Mouse (Mus musculus) heart, adult 2 months (tissue): ENCODE measurements around the gene Kpna2. TPM values are rescaled to one million over a fixed set of nuclear protein-coding genes. Genes with fewer than 3 reads are reported as not detected.

Source experiments
- DNase-seq, 2 experiments: peaks; one replicate each; pipeline ENCODE4 v3.0.0; 2021
- H3K27ac ChIP-seq: fragments of 200-600 bp; 2 replicates; pipeline ENCODE4 v1.8.1; 2022
- H3K27me3 ChIP-seq: fragments of 200-500 bp; 2 replicates; pipeline ENCODE4 v1.6.1; 2012; ENCODE audit warnings: mild to moderate bottlenecking, low read length, inconsistent platforms, mixed read lengths; ENCODE audit not compliant: control insufficient read depth, insufficient read depth
- H3K36me3 ChIP-seq: fragments of 200-500 bp; 2 replicates; pipeline ENCODE4 v1.6.1; 2012; ENCODE audit warnings: low read length, inconsistent platforms; ENCODE audit not compliant: control insufficient read depth, insufficient read depth
- H3K4me1 ChIP-seq: fragments of 200-500 bp; 2 replicates; pipeline ENCODE4 v1.6.1; 2011; ENCODE audit warnings: low read length; ENCODE audit not compliant: control insufficient read depth, insufficient read depth
- H3K4me3 ChIP-seq: fragments of 200-600 bp; 2 replicates; pipeline ENCODE4 v1.8.1; 2022
- H3K79me2 ChIP-seq: fragments of 200-500 bp; replicated peaks from 2 replicates; pipeline ENCODE4 v1.6.1; 2012; ENCODE audit warnings: mild to moderate bottlenecking, inconsistent platforms, low read length, moderate library complexity, mixed read lengths; ENCODE audit not compliant: control insufficient read depth, insufficient read depth
- H3K9ac ChIP-seq: fragments of 200-500 bp; 2 replicates; pipeline ENCODE4 v1.6.1; 2012; ENCODE audit warnings: low read depth, mild to moderate bottlenecking, control low read depth, inconsistent platforms, low read length, mixed read lengths
- CTCF ChIP-seq: fragments of 200-600 bp; IDR thresholded peaks from 2 replicates; pipeline ENCODE4 v1.8.1; 2022; ENCODE audit warnings: antibody characterized with exemption, mild to moderate bottlenecking, moderate library complexity
- EP300 ChIP-seq: fragments of 200-500 bp; IDR thresholded peaks from 2 replicates; pipeline ENCODE4 v1.6.1; 2011; ENCODE audit warnings: low read depth, low read length, control low read depth; ENCODE audit not compliant: insufficient read depth
- POLR2A ChIP-seq: fragments of 200-500 bp; IDR thresholded peaks from 2 replicates; pipeline ENCODE4 v1.6.1; 2011; ENCODE audit warnings: mild to moderate bottlenecking, low read depth, low read length, control low read depth; ENCODE audit not compliant: insufficient read depth
- WGBS: fragments of 180-500 bp; shearing (Covaris S2); methylation state at CpG from one replicate; pipeline ENCODE4 v1.1.7; 2018; 5-methylcytosine and 5-hydroxymethylcytosine counted together
- intact Hi-C: fragments of 180-260 bp; cut with DNase I; formaldehyde crosslinking; loops from one replicate; pipeline ENCODE4 v1.15.1; 2025
- polyA plus RNA-seq: library from polyadenylated mRNA; depleted of rRNA; stranded (reverse); fragments of >200 nt; gene quantifications from 2 replicates; pipeline ENCODE4 v1.2.3, GENCODE M21; 2012
- total RNA-seq, 2 experiments: library from RNA; stranded (reverse); gene quantifications; 2 replicates each; pipeline ENCODE4 v1.2.3; 2021

Gene Kpna2
- total and polyA plus RNA-seq, 3 experiments: 19.5 to 62.9 (median 61.1) TPM

DNA sequence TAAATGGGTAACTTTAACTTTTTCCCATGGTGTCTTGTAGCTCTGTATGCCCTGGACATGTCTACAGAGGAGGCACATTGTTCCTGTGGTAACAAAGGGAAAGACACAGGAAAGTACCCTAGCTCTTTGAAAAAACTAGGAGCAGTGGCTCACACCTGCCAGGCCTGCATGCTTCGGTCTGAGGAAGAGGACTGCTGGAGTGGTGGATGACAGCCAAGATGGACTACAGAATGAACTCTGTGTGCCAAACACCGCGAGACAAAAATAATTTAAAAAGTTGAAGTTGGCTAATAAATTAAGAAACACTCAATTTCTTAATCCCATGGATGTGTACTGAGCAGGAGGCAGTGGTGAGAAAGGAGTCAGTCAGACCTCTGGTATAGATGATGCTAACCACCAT lies 42.1 kb upstream of the Kpna2 start:
- no peak overlapping the region for H3K9ac ChIP-seq
- no peak overlapping the region for H3K4me3 ChIP-seq
- peaks cover 4% of the 10 kb centered on the region for H3K36me3 ChIP-seq
- DNase-seq: no peak
- no peaks in the 10 kb centered on the region for H3K79me2 ChIP-seq
- WGBS: 45% methylated on average over 3 of the region's 3 CpGs
- peaks cover 2% of the 10 kb centered on the region; the same call in 1 of the 2 replicates for H3K4me1 ChIP-seq
- H3K27ac ChIP-seq: no peak overlapping the region
- no peak for TF ChIP-seq CTCF
- H3K27me3 ChIP-seq: no peaks in the 10 kb centered on the region
- intact Hi-C loops: no loop called here

- intact Hi-C loops: no loop called here
- Histone ChIP-seq H3K9ac (no peak overlapping the region), H3K27me3 (no peaks in the 10 kb centered on the region), H3K4me1 (no peaks in the 10 kb centered on the region; the same call in 1 of the 2 replicates), H3K36me3 (peaks cover 2% of the 10 kb centered on the region), H3K27ac (no peak overlapping the region), H3K4me3 (no peak overlapping the region), H3K79me2 (no peaks in the 10 kb centered on the region)
- no peak for DNase-seq
- TF ChIP-seq EP300 (no peak), POLR2A (no peak)
- WGBS: 93% methylated on average over 5 of the region's 5 CpGs
Observed at GRCm38 (mm10) chr11:107039417-107039816, 40.1 kb upstream of the Kpna2 start.

DNA sequence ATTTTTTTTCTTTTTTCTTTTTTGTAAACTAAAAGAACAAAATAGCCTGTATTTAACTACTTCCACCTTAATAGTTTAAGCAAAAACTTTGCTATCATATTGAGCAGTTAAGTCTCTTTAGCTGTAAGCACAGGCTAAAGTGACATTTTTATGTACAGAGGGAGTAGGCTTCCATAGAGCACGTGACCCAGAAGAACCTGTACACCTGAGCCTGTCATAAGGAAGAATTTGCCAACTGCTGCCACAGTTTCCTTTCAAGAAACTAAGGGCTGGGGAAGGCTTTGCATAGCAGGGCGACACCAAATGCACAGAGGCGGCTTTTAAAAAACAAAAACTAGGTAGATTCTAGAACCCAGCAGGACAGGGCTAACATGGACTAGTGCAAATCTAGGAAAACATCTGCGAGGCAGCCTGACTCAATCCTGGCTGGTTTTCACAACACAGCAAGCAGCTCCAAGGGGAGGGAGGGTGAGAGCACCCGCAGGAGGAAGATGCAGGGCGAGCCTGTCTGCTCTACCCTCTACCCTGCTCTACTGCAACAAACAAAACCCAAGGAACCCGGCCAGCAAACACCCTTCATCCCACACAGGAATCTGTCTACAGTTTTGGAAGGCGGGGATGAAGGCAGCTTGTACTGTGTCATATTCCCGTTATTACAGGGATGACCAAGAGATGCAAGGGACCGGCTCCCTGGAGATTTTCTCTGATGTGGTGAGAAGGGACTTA lies 34.9 kb upstream of the Kpna2 start:
- 87% methylated on average over 10 of the region's 10 CpGs for WGBS
- H3K27me3 ChIP-seq: no peaks in the 10 kb centered on the region
- no peaks in the 10 kb centered on the region for H3K79me2 ChIP-seq
- H3K36me3 ChIP-seq: no peaks in the 10 kb centered on the region
- H3K9ac ChIP-seq: no peak overlapping the region
- H3K27ac ChIP-seq: no peak overlapping the region
- no peak for TF ChIP-seq POLR2A
- TF ChIP-seq CTCF: no peak
- intact Hi-C loops: no loop called here
- H3K4me1 ChIP-seq: no peaks in the 10 kb centered on the region
- DNase-seq: no peak
- H3K4me3 ChIP-seq: no peak overlapping the region

DNA sequence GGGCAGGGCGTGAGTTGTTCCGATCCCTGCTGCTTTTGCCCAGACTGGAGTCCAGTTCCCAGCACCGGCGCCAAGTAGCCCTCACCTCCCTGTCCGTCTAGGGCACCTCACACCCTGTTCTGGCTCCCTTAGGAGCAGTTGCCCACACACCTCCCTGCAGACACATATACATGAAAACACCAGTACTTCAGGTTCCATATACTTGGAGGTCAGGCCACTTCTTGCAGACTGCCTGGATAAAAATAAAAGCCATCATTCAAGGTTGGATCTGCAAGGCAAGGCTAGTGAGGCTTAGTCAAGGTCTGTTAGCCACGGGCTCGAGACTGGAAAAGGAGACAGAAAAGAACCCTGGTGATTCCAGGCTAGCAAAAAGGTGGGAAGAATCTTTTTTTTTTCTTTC lies 32.3 kb upstream of the Kpna2 start:
- 54% methylated on average over 7 of the region's 7 CpGs for WGBS

GRCm38 (mm10) chr11:107029536-107029935 lies 30.2 kb upstream of the Kpna2 start:
- intact Hi-C loops: loop anchor here (2.0 kb wide), 2 partner anchors 13 to 17 kb away; no protein-coding TSS in a partner anchor
- no peaks in the 10 kb centered on the region for H3K36me3 ChIP-seq
- H3K4me3 ChIP-seq: no peak overlapping the region
- H3K27me3 ChIP-seq: no peaks in the 10 kb centered on the region
- no peak overlapping the region for H3K27ac ChIP-seq
- DNase-seq: no peak
- no peak overlapping the region for H3K9ac ChIP-seq
- H3K4me1 ChIP-seq: peaks cover 2% of the 10 kb centered on the region
- TF ChIP-seq EP300 (no peak), CTCF (no peak), POLR2A (no peak)
- H3K79me2 ChIP-seq: no peaks in the 10 kb centered on the region
- WGBS: 58% methylated on average over 19 of the region's 19 CpGs

More for the DNA sequence above, 32.3 kb upstream of the Kpna2 start:
- intact Hi-C loops: no loop called here
- no peak overlapping the region for H3K4me3 ChIP-seq
- H3K27ac ChIP-seq: no peak overlapping the region
- H3K79me2 ChIP-seq: no peaks in the 10 kb centered on the region
- H3K4me1 ChIP-seq: peaks cover 2% of the 10 kb centered on the region
- no peaks in the 10 kb centered on the region for H3K36me3 ChIP-seq
- H3K27me3 ChIP-seq: no peaks in the 10 kb centered on the region
- TF ChIP-seq POLR2A: no peak
- TF ChIP-seq CTCF: no peak
- no peak for TF ChIP-seq EP300
- DNase-seq: no peak
- H3K9ac ChIP-seq: no peak overlapping the region

GRCm38 (mm10) chr11:107028754-107029153 lies 29.4 kb upstream of the Kpna2 start:
- H3K9ac ChIP-seq: no peak overlapping the region; the same call in 1 of the 2 replicates
- WGBS: 67% methylated on average over 6 of the region's 6 CpGs
- no peaks in the 10 kb centered on the region for H3K27me3 ChIP-seq
- TF ChIP-seq POLR2A: no peak
- TF ChIP-seq CTCF: no peak
- no peak for TF ChIP-seq EP300
- H3K27ac ChIP-seq: peak overlapping the region; percentile 80
- intact Hi-C loops: loop anchor here (2.0 kb wide), 2 partner anchors 14 to 16 kb away; no protein-coding TSS in a partner anchor
- H3K4me3 ChIP-seq: peak overlapping the region; percentile 76
- no peak for DNase-seq
- H3K79me2 ChIP-seq: no peaks in the 10 kb centered on the region
- peaks cover 2% of the 10 kb centered on the region for H3K4me1 ChIP-seq
- no peaks in the 10 kb centered on the region for H3K36me3 ChIP-seq
